Mouse (Mus musculus): Measurements from ENCODE around the gene Pnpla3. TPM values are rescaled to one million over a fixed set of nuclear protein-coding genes. Genes with fewer than 3 reads are reported as not detected.
"Not testable (repeated sequence)": the region's sequence is repeated elsewhere in the genome, so short reads cannot be mapped to it uniquely, and the experiment has no call there.

The Pnpla3 gene
- polyA plus RNA-seq, 1 experiment from 2014 or later = 1.2 TPM

GRCm38 (mm10) chr15:84136473-84137415 is 30.9 kb upstream of the Pnpla3 start:
- no peaks in the 10 kb centered on the region for H3K9me3 ChIP-seq (replicated peaks)
- no peak overlapping the region for H3K27ac ChIP-seq
- ATAC-seq (ENCODE audit: low read depth) = no peak
- no peak overlapping the region for H3K9ac ChIP-seq
- H3K36me3 ChIP-seq = no peaks in the 10 kb centered on the region
- no peak overlapping the region for H3K4me2 ChIP-seq
- H3K4me3 ChIP-seq (replicated peaks) = no peak overlapping the region
- no peak for DNase-seq
- no peaks in the 10 kb centered on the region for H3K27me3 ChIP-seq
- H3K4me1 ChIP-seq (replicated peaks) = no peaks in the 10 kb centered on the region
- WGBS (ENCODE audit: insufficient replicate concordance) = 34% methylated on average over 12 of the region's 12 CpGs

- Histone ChIP-seq H3K4me1 (replicated peaks) (no peaks in the 10 kb centered on the region), H3K4me3 (replicated peaks) (no peak overlapping the region), H3K4me2 (no peak overlapping the region), H3K9ac (no peak overlapping the region), H3K36me3 (no peaks in the 10 kb centered on the region), H3K27me3 (no peaks in the 10 kb centered on the region), H3K27ac (no peak overlapping the region), H3K9me3 (replicated peaks) (no peaks in the 10 kb centered on the region)
- DNase-seq (no peak), ATAC-seq (ENCODE audit: low read depth) (no peak)
- WGBS (ENCODE audit: insufficient replicate concordance) = 61% methylated on average over 5 of the region's 5 CpGs
Observed at GRCm38 (mm10) chr15:84139592-84140005, 28.0 kb upstream of the Pnpla3 start.

GRCm38 (mm10) chr15:84140109-84140508 is 27.5 kb upstream of the Pnpla3 start:
- Histone ChIP-seq H3K36me3 (no peaks in the 10 kb centered on the region), H3K4me2 (no peak overlapping the region), H3K9ac (no peak overlapping the region), H3K4me1 (replicated peaks) (no peaks in the 10 kb centered on the region), H3K27ac (no peak overlapping the region), H3K27me3 (no peaks in the 10 kb centered on the region), H3K9me3 (replicated peaks) (no peaks in the 10 kb centered on the region), H3K4me3 (replicated peaks) (no peak overlapping the region)
- WGBS (ENCODE audit: insufficient replicate concordance) = 59% methylated on average over 3 of the region's 3 CpGs
- ATAC-seq (ENCODE audit: low read depth) (no peak), DNase-seq (no peak)

- Histone ChIP-seq H3K4me1 (replicated peaks) (no peaks in the 10 kb centered on the region), H3K27me3 (no peaks in the 10 kb centered on the region), H3K27ac (no peak overlapping the region), H3K4me2 (no peak overlapping the region), H3K9ac (no peak overlapping the region), H3K9me3 (replicated peaks) (no peaks in the 10 kb centered on the region), H3K36me3 (no peaks in the 10 kb centered on the region), H3K4me3 (replicated peaks) (no peak overlapping the region)
- ATAC-seq (ENCODE audit: low read depth) (no peak), DNase-seq (no peak)
- 69% methylated on average over 5 of the region's 5 CpGs for WGBS (ENCODE audit: insufficient replicate concordance)
Observed at GRCm38 (mm10) chr15:84140929-84141328, 26.7 kb upstream of the Pnpla3 start.

GRCm38 (mm10) chr15:84156158-84156557 is 11.5 kb upstream of the Pnpla3 start:
- no peak overlapping the region for H3K27ac ChIP-seq
- no peak for DNase-seq
- no peaks in the 10 kb centered on the region for H3K4me1 ChIP-seq (replicated peaks)
- 56% methylated on average over 2 of the region's 2 CpGs for WGBS (ENCODE audit: insufficient replicate concordance)
- H3K27me3 ChIP-seq = no peaks in the 10 kb centered on the region
- H3K4me2 ChIP-seq = no peak overlapping the region
- H3K36me3 ChIP-seq = no peaks in the 10 kb centered on the region
- ATAC-seq (ENCODE audit: low read depth) = no peak
- no peak overlapping the region for H3K9ac ChIP-seq
- H3K9me3 ChIP-seq (replicated peaks) = no peaks in the 10 kb centered on the region
- no peak overlapping the region for H3K4me3 ChIP-seq (replicated peaks)

GRCm38 (mm10) chr15:84157530-84157929 is 10.1 kb upstream of the Pnpla3 start:
- not testable (repeated sequence) for ATAC-seq (ENCODE audit: low read depth); H3K27ac ChIP-seq; H3K9me3 ChIP-seq (replicated peaks); H3K4me1 ChIP-seq (replicated peaks); DNase-seq; H3K36me3 ChIP-seq; H3K27me3 ChIP-seq; H3K9ac ChIP-seq; H3K4me2 ChIP-seq; H3K4me3 ChIP-seq (replicated peaks)
- WGBS (ENCODE audit: insufficient replicate concordance) = 69% methylated on average over 6 of the region's 6 CpGs

GRCm38 (mm10) chr15:84161871-84162270 is 5.8 kb upstream of the Pnpla3 start:
- WGBS (ENCODE audit: insufficient replicate concordance) = 61% methylated on average over 6 of the region's 6 CpGs
- H3K9me3 ChIP-seq (replicated peaks) = no peaks in the 10 kb centered on the region
- no peak overlapping the region for H3K9ac ChIP-seq
- no peaks in the 10 kb centered on the region for H3K36me3 ChIP-seq
- H3K4me2 ChIP-seq = no peak overlapping the region
- 0 out of 2 replicates have a peak, but pooled peaks cover 3% of the 10 kb centered on the region for H3K27me3 ChIP-seq
- no peak overlapping the region for H3K27ac ChIP-seq
- no peak overlapping the region for H3K4me3 ChIP-seq (replicated peaks)
- DNase-seq (no peak), ATAC-seq (ENCODE audit: low read depth) (no peak)
- no peaks in the 10 kb centered on the region for H3K4me1 ChIP-seq (replicated peaks)

GRCm38 (mm10) chr15:84166818-84167217 is 819 bp upstream of the Pnpla3 start:
- Histone ChIP-seq H3K4me3 (replicated peaks) (no peak overlapping the region), H3K27ac (no peak overlapping the region), H3K4me1 (replicated peaks) (peaks cover 13% of the 10 kb centered on the region), H3K4me2 (no peak overlapping the region), H3K9ac (no peak overlapping the region), H3K9me3 (replicated peaks) (no peaks in the 10 kb centered on the region), H3K36me3 (0 out of 2 replicates have a peak, but pooled peaks cover 3% of the 10 kb centered on the region), H3K27me3 (peaks cover 32% of the 10 kb centered on the region)
- WGBS (ENCODE audit: insufficient replicate concordance) = 62% methylated on average over 6 of the region's 6 CpGs
- no peak for DNase-seq
- no peak for ATAC-seq (ENCODE audit: low read depth)

- H3K4me2 ChIP-seq = peak overlapping the region; percentile 77
- peak overlapping the region; percentile 69 for H3K27ac ChIP-seq
- H3K9me3 ChIP-seq (replicated peaks) = no peaks in the 10 kb centered on the region
- H3K36me3 ChIP-seq = 0 out of 2 replicates have a peak, but pooled peaks cover 3% of the 10 kb centered on the region
- no peak for DNase-seq
- peaks cover 32% of the 10 kb centered on the region for H3K27me3 ChIP-seq
- peak overlapping the region; percentile 59 for H3K4me3 ChIP-seq (replicated peaks)
- ATAC-seq (ENCODE audit: low read depth) = peak; percentile 74
- H3K4me1 ChIP-seq (replicated peaks) = peaks cover 13% of the 10 kb centered on the region
- WGBS (ENCODE audit: insufficient replicate concordance) = 5% methylated on average over 28 of the region's 28 CpGs
- peak overlapping the region; percentile 67 for H3K9ac ChIP-seq
Observed at GRCm38 (mm10) chr15:84168170-84169161, 829 bp downstream of the Pnpla3 start.

- 0 out of 2 replicates have a peak, but pooled peaks cover 5% of the 10 kb centered on the region for H3K36me3 ChIP-seq
- ATAC-seq (ENCODE audit: low read depth) = no peak
- peaks cover 13% of the 10 kb centered on the region for H3K4me1 ChIP-seq (replicated peaks)
- WGBS (ENCODE audit: insufficient replicate concordance) = 57% methylated on average over 1 of the region's 1 CpGs
- H3K4me3 ChIP-seq (replicated peaks) = no peak overlapping the region
- no peaks in the 10 kb centered on the region for H3K9me3 ChIP-seq (replicated peaks)
- peak overlapping the region; percentile 7; the same call in 1 of the 2 replicates for H3K4me2 ChIP-seq
- no peak for DNase-seq
- peaks cover 32% of the 10 kb centered on the region for H3K27me3 ChIP-seq
- peak overlapping the region; percentile 65 for H3K27ac ChIP-seq
- no peak overlapping the region for H3K9ac ChIP-seq
Observed at GRCm38 (mm10) chr15:84169511-84169910, 1.9 kb downstream of the Pnpla3 start.

GRCm38 (mm10) chr15:84171166-84171565 is 3.5 kb downstream of the Pnpla3 start:
- no peak for ATAC-seq (ENCODE audit: low read depth)

More at GRCm38 (mm10) chr15:84171166-84171565, 3.5 kb downstream of the Pnpla3 start:
- WGBS (ENCODE audit: insufficient replicate concordance) = 75% methylated on average over 7 of the region's 7 CpGs
- Histone ChIP-seq H3K27me3 (peaks cover 28% of the 10 kb centered on the region), H3K9ac (no peak overlapping the region), H3K36me3 (0 out of 2 replicates have a peak, but pooled peaks cover 9% of the 10 kb centered on the region), H3K4me1 (replicated peaks) (peaks cover 13% of the 10 kb centered on the region), H3K27ac (no peak overlapping the region), H3K9me3 (replicated peaks) (no peaks in the 10 kb centered on the region), H3K4me2 (no peak overlapping the region), H3K4me3 (replicated peaks) (no peak overlapping the region)
- no peak for DNase-seq
